Comparison of ENCODE assay signal across 34 mouse cellular contexts in genomic region chr4:120127333-120127732, GRCm38 (mm10). TPM values are rescaled to one million over a fixed set of nuclear protein-coding genes. Genes with fewer than 3 reads are reported as not detected.
DNase-seq lines count a peak whose midpoint lies in the region; ATAC-seq and TF ChIP-seq lines count a peak whose summit lies in the region.
"Had no signal": no experiment of that assay in that cellular context is flagged by ENCODE, and none has a peak within 500 bp of the region (broad histone marks: within the 10 kb centered on the region; RNA-seq: fewer than 3 reads in every experiment).

No protein-coding gene starts in this region.

- no peak for TF ChIP-seq POLR2A in CH12.LX (IDR thresholded peaks at IDR 0.05; ENCODE audit: low read depth, low read length)

- no peak; the same call in 1 of the 2 replicates for TF ChIP-seq EP300 in CH12.LX (IDR thresholded peaks at IDR 0.05; ENCODE audit: low read length)

- no peaks in the 10 kb centered on the region for H3K79me2 ChIP-seq in CH12.LX (replicated peaks; ENCODE audit: control insufficient read depth, extremely low read depth, insufficient read depth, poor library complexity, severe bottlenecking)

- no peak for ATAC-seq in heart, embryonic 15.5 days (replicated peaks; ENCODE audit: insufficient number of reproducible peaks, insufficient read depth, low FRiP score, low read depth)
- ATAC-seq in heart, embryonic 11.5 days (replicated peaks; ENCODE audit: insufficient number of reproducible peaks, low FRiP score, low TSS enrichment), result no peak
- ATAC-seq in hindbrain, embryonic 13.5 days (ENCODE audit: low FRiP score), result no peak
- ATAC-seq in hindbrain, embryonic 14.5 days (ENCODE audit: low FRiP score), result no peak
- ATAC-seq: activated CD4-positive, CD25-positive, alpha-beta regulatory T cell, adult 4 months; forebrain, postnatal 0 days; inflammation-experienced regulatory T-cells, adult 6 months; intestine, embryonic 16.5 days had no signal

- no peak overlapping the region for H3K9ac ChIP-seq in heart, embryonic 15.5 days
- no peak overlapping the region for H3K9ac ChIP-seq in heart, embryonic 11.5 days (ENCODE audit: low read depth, low read length)
- H3K9ac ChIP-seq in hindbrain, embryonic 13.5 days, result 0 out of 2 replicates have a peak overlapping the region, but pooled peaks have one; percentile 15
- no peak overlapping the region for H3K9ac ChIP-seq in hindbrain, embryonic 14.5 days
- H3K9ac ChIP-seq in CH12.LX (ENCODE audit: insufficient read depth, low read depth), result no peak overlapping the region
- H3K9ac ChIP-seq: embryonic facial prominence, embryonic 13.5 days; forebrain, embryonic 12.5 days; forebrain, postnatal 0 days; hindbrain, embryonic 12.5 days had no signal

- peaks cover 60% of the 10 kb centered on the region for H3K4me1 ChIP-seq in heart, embryonic 15.5 days (replicated peaks)
- H3K4me1 ChIP-seq in heart, embryonic 11.5 days (ENCODE audit: control insufficient read depth, insufficient read depth, low read length), result peaks cover 4% of the 10 kb centered on the region; the same call in 1 of the 2 replicates
- H3K4me1 ChIP-seq in hindbrain, embryonic 13.5 days (replicated peaks), result peaks cover 16% of the 10 kb centered on the region
- no peaks in the 10 kb centered on the region; the same call in 1 of the 2 replicates for H3K4me1 ChIP-seq in hindbrain, embryonic 14.5 days (replicated peaks; ENCODE audit: control insufficient read depth, insufficient read depth, low read length)
- peaks cover 7 to 57% of the 10 kb centered on the region in 2 experiments for H3K4me1 ChIP-seq in CH12.LX (ENCODE audit: control insufficient read depth in 1 of 2, insufficient read depth in 2 of 2)
- H3K4me1 ChIP-seq: embryonic facial prominence, embryonic 13.5 days; forebrain, embryonic 12.5 days had no signal

- no peak for TF ChIP-seq CTCF in gastrocnemius, adult 2 months (IDR thresholded peaks at IDR 0.05)
- no peak for TF ChIP-seq CTCF in CH12.LX (conservative IDR thresholded peaks at IDR 0.05 in 1 of 2, IDR thresholded peaks at IDR 0.05 in 1 of 2; ENCODE audit: low read depth in 2 of 2, low read length in 2 of 2)

- no peak for TF ChIP-seq RAD21 in CH12.LX (IDR thresholded peaks at IDR 0.05; ENCODE audit: low read depth, low read length)

- H3K27me3 ChIP-seq in heart, embryonic 15.5 days, result peaks cover 2% of the 10 kb centered on the region; the same call in 1 of the 2 replicates
- H3K27me3 ChIP-seq in heart, embryonic 11.5 days (ENCODE audit: control insufficient read depth, insufficient read depth, low read length), result peaks cover 3% of the 10 kb centered on the region; the same call in 1 of the 2 replicates
- H3K27me3 ChIP-seq in hindbrain, embryonic 13.5 days, result 0 out of 2 replicates have a peak, but pooled peaks cover 4% of the 10 kb centered on the region
- no peaks in the 10 kb centered on the region for H3K27me3 ChIP-seq in hindbrain, embryonic 14.5 days (ENCODE audit: control insufficient read depth, insufficient read depth, low read length)
- no peaks in the 10 kb centered on the region for H3K27me3 ChIP-seq in CH12.LX (replicated peaks)
- H3K27me3 ChIP-seq: embryonic facial prominence, embryonic 13.5 days; hindbrain, embryonic 12.5 days had no signal

- WGBS in heart, embryonic 15.5 days, result 82% methylated on average over 3 of the region's 3 CpGs
- WGBS in heart, embryonic 11.5 days (ENCODE audit: insufficient replicate concordance), result 85% methylated on average over 3 of the region's 3 CpGs
- WGBS in hindbrain, embryonic 13.5 days, result 73% methylated on average over 3 of the region's 3 CpGs
- WGBS in hindbrain, embryonic 14.5 days, result 82% methylated on average over 3 of the region's 3 CpGs

- no peak overlapping the region for H3K27ac ChIP-seq in gastrocnemius, adult 2 months
- peak overlapping the region; percentile 17; the same call in 1 of the 2 replicates for H3K27ac ChIP-seq in heart, embryonic 15.5 days
- no peak overlapping the region for H3K27ac ChIP-seq in heart, embryonic 11.5 days (ENCODE audit: low read depth, low read length)
- H3K27ac ChIP-seq in hindbrain, embryonic 13.5 days, result no peak overlapping the region
- H3K27ac ChIP-seq in hindbrain, embryonic 14.5 days, result no peak overlapping the region
- peak overlapping the region; percentile 6; the same call in 1 of the 2 replicates for H3K27ac ChIP-seq in CH12.LX (ENCODE audit: insufficient read depth, low read depth)
- H3K27ac ChIP-seq: embryonic facial prominence, embryonic 10.5 days; embryonic facial prominence, embryonic 13.5 days; forebrain, embryonic 12.5 days; hindbrain, embryonic 12.5 days; hindbrain, postnatal 0 days had no signal

- dilution Hi-C loops in CH12.LX (cut with MboI; ENCODE audit: extremely low pct_ligation_motif_present, extremely low pct_unique_long_range_greater_than_20kb, low sequenced_read_pairs), result no loop called here

- intact Hi-C loops in gastrocnemius, adult 2 months (cut with DNase I), result loop anchor here (10.0 kb wide), 1 partner anchor 197 kb away; no protein-coding TSS in a partner anchor

- no peaks in the 10 kb centered on the region for H3K36me3 ChIP-seq in heart, embryonic 15.5 days
- H3K36me3 ChIP-seq in heart, embryonic 11.5 days (ENCODE audit: control insufficient read depth, insufficient read depth, low read length), result no peaks in the 10 kb centered on the region
- H3K36me3 ChIP-seq in hindbrain, embryonic 13.5 days, result 0 out of 2 replicates have a peak, but pooled peaks cover 2% of the 10 kb centered on the region
- no peaks in the 10 kb centered on the region for H3K36me3 ChIP-seq in hindbrain, embryonic 14.5 days (replicated peaks; ENCODE audit: control insufficient read depth, insufficient read depth)
- H3K36me3 ChIP-seq in CH12.LX (replicated peaks in 1 of 2; ENCODE audit: control insufficient read depth in 1 of 2, insufficient read depth in 1 of 2, low read length in 1 of 2), result peaks cover 67 to 92% of the 10 kb centered on the region in 2 experiments
- H3K36me3 ChIP-seq: embryonic facial prominence, embryonic 10.5 days; embryonic facial prominence, embryonic 13.5 days; forebrain, embryonic 12.5 days; hindbrain, embryonic 12.5 days had no signal

- no peak overlapping the region for H3K4me3 ChIP-seq in gastrocnemius, adult 2 months
- no peak overlapping the region for H3K4me3 ChIP-seq in heart, embryonic 15.5 days
- H3K4me3 ChIP-seq in heart, embryonic 11.5 days (ENCODE audit: low read depth, low read length), result no peak overlapping the region
- no peak overlapping the region for H3K4me3 ChIP-seq in hindbrain, embryonic 13.5 days
- no peak overlapping the region for H3K4me3 ChIP-seq in hindbrain, embryonic 14.5 days (replicated peaks; ENCODE audit: low read length)
- peak overlapping the region in 1 of 3 experiments; percentile 43 for H3K4me3 ChIP-seq in CH12.LX (replicated peaks in 1 of 3; ENCODE audit: low read depth in 2 of 3, low read length in 2 of 3, poor library complexity in 1 of 3)
- H3K4me3 ChIP-seq: embryonic facial prominence, embryonic 10.5 days; embryonic facial prominence, embryonic 13.5 days; erythroblast, embryonic 14.5 days; forebrain, embryonic 12.5 days; hindbrain, embryonic 12.5 days had no signal

- H3K9me3 ChIP-seq in heart, embryonic 15.5 days (replicated peaks), result no peaks in the 10 kb centered on the region
- H3K9me3 ChIP-seq in heart, embryonic 11.5 days (replicated peaks; ENCODE audit: control insufficient read depth, low read length), result no peaks in the 10 kb centered on the region
- H3K9me3 ChIP-seq in hindbrain, embryonic 13.5 days, result no peaks in the 10 kb centered on the region
- H3K9me3 ChIP-seq in hindbrain, embryonic 14.5 days (ENCODE audit: control insufficient read depth, low read length), result no peaks in the 10 kb centered on the region
- H3K9me3 ChIP-seq in CH12.LX (replicated peaks; ENCODE audit: low read length), result no peaks in the 10 kb centered on the region
- H3K9me3 ChIP-seq: embryonic facial prominence, embryonic 10.5 days; embryonic facial prominence, embryonic 13.5 days; forebrain, embryonic 12.5 days; hindbrain, embryonic 12.5 days had no signal

- in situ Hi-C loops in CH12.LX (cut with MboI; ENCODE audit: low pct_ligation_motif_present, low pct_unique_long_range_greater_than_20kb, low sequenced_read_pairs), result loop anchor here (10.0 kb wide), 1 partner anchor 213 kb away; no protein-coding TSS in a partner anchor

- DNase-seq in gastrocnemius, adult 2 months, result peak; percentile 17
- DNase-seq in gastrocnemius, postnatal 4 days (ENCODE audit: low spot score in 2 of 2), result no peak
- no peak for DNase-seq in hindbrain, embryonic 14.5 days (ENCODE audit: low spot score)
- DNase-seq in CH12.LX (ENCODE audit: extremely low read depth), result peak; percentile 71
- DNase-seq in MN1 (ENCODE audit: low spot score), result no peak
- DNase-seq: B cell, adult 2 months; cerebellum, adult 11-12 months; cerebellum, adult 8-10 months; cerebellum, postnatal 36 days; embryo, embryonic 11 days; forebrain, postnatal 0 days; kidney, adult 18-20 months; kidney, adult 9 months had no signal

- H3K4me2 ChIP-seq in heart, embryonic 15.5 days, result no peak overlapping the region
- H3K4me2 ChIP-seq in heart, embryonic 11.5 days, result no peak overlapping the region
- H3K4me2 ChIP-seq in hindbrain, embryonic 13.5 days, result no peak overlapping the region
- H3K4me2 ChIP-seq in hindbrain, embryonic 14.5 days (replicated peaks), result no peak overlapping the region
- no peak overlapping the region for H3K4me2 ChIP-seq in CH12.LX (ENCODE audit: insufficient read depth, low read depth, poor library complexity, severe bottlenecking)
- H3K4me2 ChIP-seq: embryonic facial prominence, embryonic 13.5 days; forebrain, embryonic 12.5 days; hindbrain, embryonic 12.5 days had no signal

TF ChIP-seq in CH12.LX, 34 proteins besides CTCF, POLR2A, EP300 and RAD21:
- TF ChIP-seq HCFC1 (IDR thresholded peaks at IDR 0.05; ENCODE audit: low read depth, low read length) (no peak), BHLHE40 (IDR thresholded peaks at IDR 0.05; ENCODE audit: low read depth, low read length) (0 out of 2 replicates have a peak, but pooled peaks have one; percentile 4), ETS1 (conservative IDR thresholded peaks at IDR 0.05; ENCODE audit: low read depth, low read length) (peak; percentile 59)

RNA-seq across cellular contexts. Expression of gene Edn2, which starts 33.7 kb away (rescaled TPM):
- not detected for total RNA-seq in gastrocnemius, adult 2 months (2021)
- not detected for total RNA-seq in gastrocnemius, postnatal 4 days (2021)
- polyA plus RNA-seq in heart, embryonic 15.5 days (2015; fragmentation: Nextera tagmentation; extraction: Ambion mirVana), result 0.54 and 0.71 TPM in 2 replicates
- polyA plus RNA-seq in heart, embryonic 11.5 days (2014; fragmentation: Nextera tagmentation; extraction: Ambion mirVana), result 0.30 and 0.87 TPM in 2 replicates
- polyA plus RNA-seq in hindbrain, embryonic 13.5 days (2015; fragmentation: Nextera tagmentation; extraction: Ambion mirVana), result 0.12 TPM in 1 of 2 replicates, not detected in the other
- polyA plus RNA-seq in hindbrain, embryonic 14.5 days (2014; fragmentation: Nextera tagmentation; extraction: Ambion mirVana), result not detected in 2 replicates
- total RNA-seq in CH12.LX (2012; rRNA removed) (not detected in 2 replicates), CH12.LX (2014; rRNA removed) (not detected in 2 replicates)
- polyA plus RNA-seq in CH12.LX (2012; ENCODE audit: insufficient read length, low read depth), result not detected in 2 replicates
- total RNA-seq: adrenal gland, adult 8-10 months; adrenal gland, postnatal 25 days; forebrain, postnatal 0 days; gastrocnemius, adult 8-10 months; gastrocnemius, postnatal 25 days; granulocyte monocyte progenitor cell, adult 5-6 weeks; heart, postnatal 10 days; hematopoietic stem cell, adult 5-6 weeks; MEL had no signal
- polyA plus RNA-seq: activated CD4-positive, CD25-positive, alpha-beta regulatory T cell, adult 4 months; brain, embryonic 14.5 days; embryonic facial prominence, embryonic 10.5 days; erythroblast, embryonic 14.5 days; forebrain, embryonic 12.5 days; hindbrain, embryonic 12.5 days; inflammation-experienced regulatory T-cells, adult 6 months had no signal

Comparison
In these comparisons a context has a peak if more than half of its experiments do, and no peak if none do; other contexts are left out.
1. DNase-seq: peak in gastrocnemius, adult 2 months (single experiment) and CH12.LX (single experiment); none in gastrocnemius, postnatal 4 days (0 of 2), hindbrain, embryonic 14.5 days (single experiment) and MN1 (single experiment).
2. H3K27ac ChIP-seq: peak in heart, embryonic 15.5 days (single experiment) and CH12.LX (single experiment); none in gastrocnemius, adult 2 months (single experiment), heart, embryonic 11.5 days (single experiment), hindbrain, embryonic 13.5 days (single experiment) and hindbrain, embryonic 14.5 days (single experiment).